Mouse (Mus musculus): ENCODE data around the gene Plpp1.

Plpp1 gene

DNA sequence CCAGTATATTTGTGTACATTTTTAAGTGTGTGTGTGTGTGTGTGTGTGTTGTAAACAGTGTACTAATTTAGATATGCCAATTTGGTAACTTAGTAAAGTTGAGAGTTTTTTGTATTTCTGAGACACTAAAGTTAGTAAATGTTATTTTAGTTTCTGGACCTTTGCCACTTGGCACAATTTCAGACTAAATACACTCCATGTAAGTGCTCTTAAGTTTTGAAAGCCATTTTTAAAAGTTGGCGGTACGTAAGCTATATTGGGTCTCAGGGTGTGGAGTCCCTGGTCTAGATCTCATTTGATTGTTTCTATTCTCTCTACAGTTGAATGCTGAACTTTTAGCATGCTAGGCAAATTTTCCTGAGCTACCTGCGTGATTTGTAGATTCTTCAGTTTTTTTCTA is 17.5 kb downstream of the Plpp1 start:
- DNase-seq (ENCODE audit: low spot score), result no peak

DNA sequence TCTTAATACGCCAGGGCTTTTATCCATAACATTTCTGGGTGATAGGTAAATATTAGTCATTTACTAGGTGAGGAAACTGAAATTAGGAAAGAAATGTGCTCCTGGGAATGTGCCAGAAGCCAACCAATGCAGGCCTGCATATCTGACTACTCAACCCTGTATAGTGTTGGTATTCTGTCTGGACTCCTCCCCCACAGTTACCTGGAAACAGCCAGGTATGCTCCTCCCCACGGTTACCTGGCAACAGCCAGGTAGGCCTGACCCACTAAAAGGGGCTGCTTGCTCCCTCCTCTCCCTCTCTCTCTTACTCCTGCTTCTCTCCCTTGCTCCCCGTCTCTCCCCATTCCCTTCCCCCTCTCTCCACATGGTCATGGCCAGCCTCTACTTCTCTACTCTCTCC is 21.8 kb downstream of the Plpp1 start:
- DNase-seq (ENCODE audit: low spot score), result no peak

DNA sequence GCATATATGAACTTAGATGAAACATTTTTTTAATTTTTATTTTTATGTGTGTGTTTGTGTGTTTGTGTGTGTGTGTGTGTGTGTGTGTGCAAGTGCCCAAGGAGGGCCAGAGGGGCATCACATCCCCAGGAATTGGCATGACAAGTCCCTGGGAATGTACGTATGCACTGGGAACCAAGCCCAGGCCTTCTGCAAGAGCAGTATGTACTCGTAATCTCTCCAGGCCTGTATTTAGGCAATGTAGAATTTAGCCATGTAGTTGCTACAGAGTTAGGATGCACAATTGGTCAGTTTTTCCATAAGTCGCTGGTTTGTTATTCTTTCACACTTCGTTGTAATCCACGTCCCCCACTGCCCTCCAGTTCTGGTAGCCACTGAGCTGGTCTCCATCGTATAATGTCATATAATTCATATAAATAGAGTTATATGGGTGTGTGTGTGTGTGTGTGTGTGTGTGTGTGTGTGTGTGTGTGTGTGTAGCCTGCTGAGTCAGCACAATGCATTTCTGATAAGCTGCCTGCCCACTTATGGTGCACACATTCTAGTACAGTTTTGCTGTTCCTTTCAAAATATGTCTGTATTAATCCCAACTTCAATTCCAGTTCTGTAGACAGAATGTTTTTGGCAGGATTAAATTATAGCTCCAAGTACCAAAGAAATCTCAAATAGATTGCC is 22.8 kb downstream of the Plpp1 start:
- no peak for DNase-seq (ENCODE audit: low spot score)

GRCm38 (mm10) chr13:112823911-112824648 is 23.5 kb downstream of the Plpp1 start:
- no peak for DNase-seq (ENCODE audit: low spot score)

- no peak for DNase-seq (ENCODE audit: low spot score)
These were observed 24.9 kb downstream of the Plpp1 start for GRCm38 (mm10) chr13:112825479-112825878.

DNA sequence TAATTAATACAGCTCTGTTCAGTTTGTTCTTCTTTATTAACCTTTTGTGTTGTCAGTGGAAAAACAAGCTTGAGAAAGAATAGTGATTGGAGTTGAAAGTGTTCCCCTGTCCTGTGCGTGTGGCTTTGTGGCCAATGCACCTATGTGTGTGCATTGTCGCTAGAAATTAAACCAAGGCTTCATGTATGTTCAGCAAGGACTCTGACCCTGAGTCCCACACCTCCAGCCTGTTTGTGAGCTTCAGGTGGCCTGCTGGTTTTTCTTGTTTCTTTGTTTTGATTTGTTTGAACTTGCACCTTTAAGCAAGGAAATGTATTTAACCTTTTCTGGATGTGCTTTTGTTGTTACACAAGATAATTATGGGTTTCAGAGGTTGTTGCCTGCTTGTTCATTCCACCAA is 29.0 kb downstream of the Plpp1 start:
- no peak for DNase-seq (ENCODE audit: low spot score)

DNA sequence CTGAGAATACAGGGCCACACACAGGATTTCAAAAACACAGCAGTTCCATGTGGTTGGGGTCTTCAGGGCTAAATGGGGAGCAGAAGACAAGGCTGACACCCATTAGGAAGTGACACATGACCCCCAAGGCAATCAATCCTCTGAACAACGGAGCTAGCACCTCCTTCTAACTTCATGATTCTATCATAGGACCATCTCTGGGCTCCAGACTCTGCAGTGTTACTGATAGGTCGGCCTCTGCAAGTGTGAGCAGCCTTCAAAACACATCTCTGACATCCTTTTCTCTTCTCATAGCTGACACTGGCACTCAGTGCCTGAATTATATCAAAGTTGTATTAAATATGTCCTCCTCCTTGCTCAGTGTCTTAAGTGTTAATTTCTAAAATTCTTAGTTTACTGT is 32.0 kb downstream of the Plpp1 start:
- DNase-seq (ENCODE audit: low spot score), result no peak

GRCm38 (mm10) chr13:112833253-112833894 is 32.8 kb downstream of the Plpp1 start:
- peak; percentile 52 for DNase-seq (ENCODE audit: low spot score)

DNA sequence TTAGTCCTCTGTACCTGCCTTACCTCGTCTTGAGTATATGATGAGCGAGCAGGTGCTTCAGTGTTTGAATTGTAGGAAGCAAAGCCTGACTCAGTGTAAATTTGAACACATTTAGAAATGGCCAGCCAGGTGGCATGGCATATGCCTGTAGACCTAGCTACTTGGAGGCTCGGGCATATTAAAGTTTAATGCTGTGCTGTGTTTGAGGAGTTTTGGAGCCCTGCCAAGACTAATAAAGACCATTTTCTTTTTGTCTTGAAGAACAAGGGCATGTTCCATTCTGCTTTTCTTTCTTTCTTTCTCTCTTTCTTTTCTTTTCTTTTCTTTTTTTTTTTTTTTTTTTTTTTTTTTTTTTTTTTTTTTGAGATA is 33.3 kb downstream of the Plpp1 start:
- no peak for DNase-seq (ENCODE audit: low spot score)

GRCm38 (mm10) chr13:112835113-112835512 is 34.5 kb downstream of the Plpp1 start:
- no peak for DNase-seq (ENCODE audit: low spot score)

- DNase-seq (ENCODE audit: low spot score), result no peak
These were observed 36.4 kb downstream of the Plpp1 start for GRCm38 (mm10) chr13:112836951-112837350.

GRCm38 (mm10) chr13:112837621-112838155 is 37.1 kb downstream of the Plpp1 start:
- no peak for DNase-seq (ENCODE audit: low spot score)

DNA sequence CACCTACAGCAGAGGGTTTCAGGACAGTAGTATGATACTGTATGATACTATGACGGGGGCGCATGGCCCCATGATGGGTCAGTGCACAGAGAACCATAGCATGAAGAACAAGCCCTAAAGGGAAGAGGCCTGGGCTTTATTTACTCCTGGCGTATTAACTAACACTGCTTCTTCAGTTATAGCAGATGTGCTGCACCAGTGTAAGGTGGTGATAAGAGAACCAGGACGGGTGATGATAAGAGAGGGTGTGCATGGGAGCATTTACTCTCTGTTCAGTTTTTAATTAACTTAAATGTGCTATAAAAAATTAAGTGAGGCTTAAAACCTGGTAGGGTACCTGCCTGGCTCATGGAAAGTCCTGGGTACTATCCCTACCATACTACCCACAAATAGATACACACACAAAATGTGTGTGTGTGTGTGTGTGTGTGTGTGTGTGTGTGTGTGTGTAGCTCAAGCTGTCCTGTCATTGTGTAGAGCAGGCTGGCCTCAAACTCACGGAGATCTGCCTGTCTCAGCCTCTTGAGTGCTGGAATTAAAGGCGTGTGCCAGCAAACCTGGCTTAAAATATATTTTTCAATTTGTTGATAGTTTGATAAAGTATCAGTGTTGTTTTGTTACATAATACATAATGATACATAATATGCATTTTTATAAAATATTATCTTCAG is 38.1 kb downstream of the Plpp1 start:
- DNase-seq (ENCODE audit: low spot score), result peak; percentile 79

GRCm38 (mm10) chr13:112840241-112841087 is 39.9 kb downstream of the Plpp1 start:
- no peak for DNase-seq (ENCODE audit: low spot score)

- DNase-seq (ENCODE audit: low spot score), result no peak
These were observed 45.3 kb downstream of the Plpp1 start for GRCm38 (mm10) chr13:112845931-112846330.

- no peak for DNase-seq (ENCODE audit: low spot score)
These were observed 53.2 kb downstream of the Plpp1 start for GRCm38 (mm10) chr13:112853710-112854316.

GRCm38 (mm10) chr13:112854402-112854801 is 53.8 kb downstream of the Plpp1 start:
- DNase-seq (ENCODE audit: low spot score), result no peak

DNA sequence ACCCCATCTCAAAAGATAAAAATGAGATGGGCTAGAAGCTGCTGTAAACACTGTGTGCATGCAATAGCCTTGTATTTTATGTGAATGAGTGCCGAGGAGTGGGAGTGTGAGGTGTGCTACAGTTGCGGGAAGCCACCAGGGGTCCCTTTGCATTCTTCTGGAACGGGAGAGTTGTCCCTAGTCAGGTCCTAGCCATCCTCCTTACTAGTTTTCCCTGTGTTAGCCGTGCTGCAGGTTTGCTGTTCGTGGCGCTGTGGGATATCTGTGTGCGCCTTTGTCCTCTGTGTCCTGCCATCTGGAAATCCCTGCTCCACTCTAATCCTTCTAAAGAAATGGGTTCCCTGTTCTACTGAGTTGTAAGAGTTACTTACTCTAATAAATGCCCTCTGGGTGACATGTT is 57.3 kb downstream of the Plpp1 start:
- DNase-seq (ENCODE audit: low spot score), result no peak

DNA sequence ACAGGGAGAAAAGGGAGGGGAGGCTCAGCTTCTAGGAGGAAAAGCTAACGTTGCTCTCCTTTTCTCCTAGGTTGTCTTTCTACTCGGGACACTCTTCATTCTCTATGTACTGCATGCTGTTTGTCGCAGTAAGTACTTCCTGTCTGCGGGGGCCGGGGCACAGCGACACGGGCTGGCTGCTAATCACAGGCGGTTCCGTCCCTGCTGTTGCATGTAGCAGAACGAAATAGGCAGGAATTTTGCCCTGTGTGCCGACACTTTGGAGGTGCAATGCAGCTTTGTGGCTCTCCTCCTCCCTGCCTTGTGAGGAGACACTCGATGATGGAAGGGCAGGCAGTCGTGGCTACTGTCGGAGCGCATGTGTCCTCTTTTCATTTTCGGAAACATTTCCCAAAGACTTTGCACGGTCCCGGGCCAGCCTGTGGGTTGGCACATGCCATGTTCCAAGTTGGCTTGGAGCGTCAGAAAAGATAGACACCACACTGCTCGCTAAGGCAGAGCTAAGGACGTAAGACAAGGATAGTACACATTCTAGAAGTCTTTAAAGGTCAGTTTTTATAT is 59.1 kb downstream of the Plpp1 start:
- no peak for DNase-seq (ENCODE audit: low spot score)

GRCm38 (mm10) chr13:112860370-112860769 is 59.8 kb downstream of the Plpp1 start:
- no peak for DNase-seq (ENCODE audit: low spot score)

- no peak for DNase-seq (ENCODE audit: low spot score)
These were observed 60.3 kb downstream of the Plpp1 start for GRCm38 (mm10) chr13:112860911-112861310.
